Mouse (Mus musculus) midbrain, embryonic 12.5 days (tissue): ENCODE data around the gene Gm28035. TPM values are rescaled to one million over a fixed set of nuclear protein-coding genes. Genes with fewer than 3 reads are reported as not detected.

ENCODE experiments used
- ATAC-seq: fragments of 200-750 bp; cut with Nextera tagmentation; 2 replicates; pipeline ENCODE4 v1.8.0; 2017; ENCODE audit warnings: low read depth, moderate TSS enrichment, moderate library complexity; ENCODE audit not compliant: low FRiP score
- H3K27ac ChIP-seq: fragments of 300-500 bp; sonication (generic); replicated peaks from 2 replicates; pipeline ENCODE4 v1.5.1; 2016; ENCODE audit warnings: mild to moderate bottlenecking
- H3K27me3 ChIP-seq: fragments of 300-500 bp; sonication (generic); 2 replicates; pipeline ENCODE4 v1.6.1; 2016; ENCODE audit warnings: mild to moderate bottlenecking
- H3K36me3 ChIP-seq: fragments of 300-500 bp; sonication (generic); 2 replicates; pipeline ENCODE4 v1.6.1; 2016
- H3K4me1 ChIP-seq: fragments of 300-500 bp; sonication (generic); 2 replicates; pipeline ENCODE4 v1.6.1; 2016
- H3K4me2 ChIP-seq: fragments of 300-500 bp; sonication (generic); replicated peaks from 2 replicates; pipeline ENCODE4 v1.6.1; 2016; ENCODE audit warnings: mild to moderate bottlenecking, moderate library complexity
- H3K4me3 ChIP-seq: fragments of 300-500 bp; sonication (generic); 2 replicates; pipeline ENCODE4 v1.5.1; 2016; ENCODE audit warnings: mild to moderate bottlenecking
- H3K9ac ChIP-seq: fragments of 300-500 bp; sonication (generic); replicated peaks from 2 replicates; pipeline ENCODE4 v1.6.1; 2016; ENCODE audit warnings: mild to moderate bottlenecking, moderate library complexity
- H3K9me3 ChIP-seq: fragments of 300-500 bp; sonication (generic); 2 replicates; pipeline ENCODE4 v1.6.1; 2016; ENCODE audit warnings: mild to moderate bottlenecking
- WGBS: fragments of 180-500 bp; shearing (Covaris S2); methylation state at CpG from one replicate; pipeline ENCODE4 v1.1.7; 2016; 5-methylcytosine and 5-hydroxymethylcytosine counted together
- polyA plus RNA-seq: library from polyadenylated mRNA; unstranded; fragments of >200 nt; fragmentation: Nextera tagmentation; extraction: Ambion mirVana; gene quantifications from 2 replicates; pipeline ENCODE4 v1.2.1, GENCODE M21; 2016

The Gm28035 gene
- polyA plus RNA-seq = 0.39 and 0.51 TPM in 2 replicates

- Histone ChIP-seq H3K27me3 (no peaks in the 10 kb centered on the region), H3K36me3 (peaks cover 53% of the 10 kb centered on the region), H3K27ac (no peak within 1 kb of the TSS), H3K4me3 (0 out of 2 replicates have a peak within 1 kb of the TSS, but pooled peaks have one; percentile 3), H3K9me3 (no peaks in the 10 kb centered on the region), H3K4me1 (peaks cover 23% of the 10 kb centered on the region), H3K4me2 (peak within 1 kb of the TSS; percentile 96; the same call in 1 of the 2 replicates), H3K9ac (peak within 1 kb of the TSS; percentile 86)
- ATAC-seq = no peak
- 86% methylated on average over 2 of the region's 2 CpGs for WGBS
These were observed at the start of gene Gm28035 for GRCm38 (mm10) chr2:30240267-30240666. Gene Gm28035, plus strand, starts transcription at chr2:30240567.

- Histone ChIP-seq H3K4me3 (no peak overlapping the region), H3K9me3 (no peaks in the 10 kb centered on the region), H3K27ac (no peak overlapping the region), H3K9ac (no peak overlapping the region), H3K36me3 (0 out of 2 replicates have a peak, but pooled peaks cover 3% of the 10 kb centered on the region), H3K27me3 (no peaks in the 10 kb centered on the region), H3K4me1 (no peaks in the 10 kb centered on the region), H3K4me2 (no peak overlapping the region)
- no peak for ATAC-seq
- WGBS = 92% methylated on average over 12 of the region's 12 CpGs
These were observed 48.4 kb upstream of the Gm28035 start for GRCm38 (mm10) chr2:30191790-30192580.

GRCm38 (mm10) chr2:30194656-30195055 is 45.7 kb upstream of the Gm28035 start:
- WGBS = 82% methylated on average over 3 of the region's 3 CpGs
- ATAC-seq = no peak
- H3K9me3 ChIP-seq = no peaks in the 10 kb centered on the region
- H3K27ac ChIP-seq = no peak overlapping the region
- H3K4me3 ChIP-seq = no peak overlapping the region
- H3K9ac ChIP-seq = no peak overlapping the region
- H3K27me3 ChIP-seq = no peaks in the 10 kb centered on the region
- 0 out of 2 replicates have a peak, but pooled peaks cover 3% of the 10 kb centered on the region for H3K36me3 ChIP-seq
- no peaks in the 10 kb centered on the region for H3K4me1 ChIP-seq
- H3K4me2 ChIP-seq = no peak overlapping the region

- no peak overlapping the region for H3K9ac ChIP-seq
These were observed 42.3 kb upstream of the Gm28035 start for GRCm38 (mm10) chr2:30198021-30198420.

GRCm38 (mm10) chr2:30199984-30200383 is 40.4 kb upstream of the Gm28035 start:
- WGBS = 67% methylated on average over 1 of the region's 1 CpGs
- Histone ChIP-seq H3K4me3 (no peak overlapping the region), H3K27ac (no peak overlapping the region), H3K9ac (no peak overlapping the region), H3K4me1 (peaks cover 7% of the 10 kb centered on the region), H3K36me3 (no peaks in the 10 kb centered on the region), H3K27me3 (no peaks in the 10 kb centered on the region), H3K9me3 (no peaks in the 10 kb centered on the region), H3K4me2 (no peak overlapping the region)
- ATAC-seq = no peak

More at GRCm38 (mm10) chr2:30198021-30198420, 42.3 kb upstream of the Gm28035 start:
- Histone ChIP-seq H3K36me3 (no peaks in the 10 kb centered on the region), H3K4me2 (no peak overlapping the region), H3K4me3 (no peak overlapping the region), H3K27me3 (no peaks in the 10 kb centered on the region), H3K9me3 (no peaks in the 10 kb centered on the region), H3K27ac (no peak overlapping the region), H3K4me1 (no peaks in the 10 kb centered on the region)
- WGBS = 69% methylated on average over 4 of the region's 4 CpGs
- no peak for ATAC-seq

- H3K36me3 ChIP-seq = no peaks in the 10 kb centered on the region
- WGBS = 85% methylated on average over 5 of the region's 5 CpGs
These were observed 39.9 kb upstream of the Gm28035 start for GRCm38 (mm10) chr2:30200388-30200925.

GRCm38 (mm10) chr2:30203439-30203838 is 36.9 kb upstream of the Gm28035 start:
- no peak for ATAC-seq
- Histone ChIP-seq H3K9me3 (no peaks in the 10 kb centered on the region), H3K9ac (no peak overlapping the region), H3K4me1 (peaks cover 15% of the 10 kb centered on the region), H3K4me2 (no peak overlapping the region), H3K27me3 (no peaks in the 10 kb centered on the region), H3K27ac (no peak overlapping the region), H3K36me3 (no peaks in the 10 kb centered on the region), H3K4me3 (no peak overlapping the region)
- 79% methylated on average over 7 of the region's 7 CpGs for WGBS

More at GRCm38 (mm10) chr2:30200388-30200925, 39.9 kb upstream of the Gm28035 start:
- Histone ChIP-seq H3K27me3 (no peaks in the 10 kb centered on the region), H3K9ac (no peak overlapping the region), H3K27ac (no peak overlapping the region), H3K9me3 (no peaks in the 10 kb centered on the region), H3K4me2 (no peak overlapping the region), H3K4me3 (no peak overlapping the region), H3K4me1 (peaks cover 7% of the 10 kb centered on the region)
- no peak for ATAC-seq

- Histone ChIP-seq H3K4me3 (peak overlapping the region; percentile 70), H3K4me1 (peaks cover 15% of the 10 kb centered on the region), H3K36me3 (no peaks in the 10 kb centered on the region), H3K27ac (peak overlapping the region; percentile 76), H3K9ac (peak overlapping the region; percentile 69), H3K4me2 (peak overlapping the region; percentile 88), H3K9me3 (no peaks in the 10 kb centered on the region), H3K27me3 (no peaks in the 10 kb centered on the region)
- WGBS = 2% methylated on average over 13 of the region's 13 CpGs
- no peak; the same call in 1 of the 2 replicates for ATAC-seq
These were observed 35.1 kb upstream of the Gm28035 start for GRCm38 (mm10) chr2:30205255-30205628.

- Histone ChIP-seq H3K27me3 (no peaks in the 10 kb centered on the region), H3K36me3 (no peaks in the 10 kb centered on the region), H3K9ac (peak within 1 kb of the TSS; percentile 69), H3K4me2 (peak within 1 kb of the TSS; percentile 88), H3K4me1 (peaks cover 15% of the 10 kb centered on the region), H3K9me3 (no peaks in the 10 kb centered on the region), H3K4me3 (peak within 1 kb of the TSS; percentile 70), H3K27ac (peak within 1 kb of the TSS; percentile 76)
- under 1% methylated on average over 44 of the region's 44 CpGs for WGBS
- peak; percentile 96 for ATAC-seq
These were observed 34.6 kb upstream of the Gm28035 start, which contains the start of gene Kyat1 for GRCm38 (mm10) chr2:30205629-30206357. Gene Kyat1, minus strand, starts transcription at chr2:30205847.

- H3K36me3 ChIP-seq = no peaks in the 10 kb centered on the region
- H3K4me2 ChIP-seq = no peak overlapping the region
- no peaks in the 10 kb centered on the region for H3K9me3 ChIP-seq
- no peak for ATAC-seq
- 81% methylated on average over 4 of the region's 4 CpGs for WGBS
- no peak overlapping the region for H3K27ac ChIP-seq
- H3K4me1 ChIP-seq = peaks cover 15% of the 10 kb centered on the region
- H3K27me3 ChIP-seq = no peaks in the 10 kb centered on the region
- H3K4me3 ChIP-seq = no peak overlapping the region
- H3K9ac ChIP-seq = no peak overlapping the region
These were observed 33.0 kb upstream of the Gm28035 start for GRCm38 (mm10) chr2:30207401-30207800.

GRCm38 (mm10) chr2:30207886-30208285 is 32.5 kb upstream of the Gm28035 start:
- Histone ChIP-seq H3K27ac (no peak overlapping the region), H3K4me2 (no peak overlapping the region), H3K27me3 (no peaks in the 10 kb centered on the region), H3K36me3 (no peaks in the 10 kb centered on the region), H3K9ac (no peak overlapping the region), H3K9me3 (no peaks in the 10 kb centered on the region), H3K4me3 (no peak overlapping the region), H3K4me1 (peaks cover 15% of the 10 kb centered on the region)
- WGBS = 77% methylated on average over 5 of the region's 5 CpGs
- no peak for ATAC-seq
